Mouse (Mus musculus) urinary bladder, adult 2 months (tissue): ENCODE measurements around the gene Paf1. TPM values are rescaled to one million over a fixed set of nuclear protein-coding genes. Genes with fewer than 3 reads are reported as not detected.

ENCODE experiments used
- DNase-seq: peaks from one replicate; pipeline ENCODE4 v3.0.0; 2022; ENCODE audit warnings: low spot score
- polyA plus RNA-seq: library from polyadenylated mRNA; depleted of rRNA; stranded (reverse); fragments of >200 nt; gene quantifications from 2 replicates; pipeline ENCODE4 v1.2.3, GENCODE M21; 2012

Gene Paf1
- polyA plus RNA-seq, 1 experiment = 108 TPM

- DNase-seq = peak; percentile 50
Observed at GRCm38 (mm10) chr7:28370977-28371513, 21.7 kb upstream of the Paf1 start.

- DNase-seq = peak; percentile 52
Observed at GRCm38 (mm10) chr7:28371514-28371989, 21.2 kb upstream of the Paf1 start.

GRCm38 (mm10) chr7:28372251-28373108, 20.3 kb upstream of the Paf1 start, which contains the start of gene Plekhg2:
Plekhg2 (minus strand) TSS chr7:28372599.
- peak; percentile 99 for DNase-seq

GRCm38 (mm10) chr7:28373131-28373581, 19.6 kb upstream of the Paf1 start:
- DNase-seq = no peak

GRCm38 (mm10) chr7:28373891-28374495, 18.8 kb upstream of the Paf1 start:
- no peak for DNase-seq

- DNase-seq = no peak
Observed at GRCm38 (mm10) chr7:28374647-28375046, 18.1 kb upstream of the Paf1 start.

- DNase-seq = peak; percentile 86
Observed at GRCm38 (mm10) chr7:28375176-28375921, 17.4 kb upstream of the Paf1 start.

- DNase-seq = peak; percentile 76
Observed at GRCm38 (mm10) chr7:28376011-28376771, 16.6 kb upstream of the Paf1 start.

- DNase-seq = no peak
Observed at GRCm38 (mm10) chr7:28377190-28378065, 15.3 kb upstream of the Paf1 start.

GRCm38 (mm10) chr7:28378066-28378690, 14.6 kb upstream of the Paf1 start:
- DNase-seq = peak; percentile 79

- DNase-seq = peak; percentile 97
Observed at GRCm38 (mm10) chr7:28378769-28379651, 13.7 kb upstream of the Paf1 start.

- no peak for DNase-seq
Observed at GRCm38 (mm10) chr7:28380237-28381016, 12.3 kb upstream of the Paf1 start, which contains the start of gene Zfp36. Zfp36 (minus strand) TSS chr7:28380253.

GRCm38 (mm10) chr7:28381017-28381790, 11.5 kb upstream of the Paf1 start:
- DNase-seq = peak; percentile 75

- peak; percentile 76 for DNase-seq
Observed at GRCm38 (mm10) chr7:28381938-28382337, 10.8 kb upstream of the Paf1 start.

- DNase-seq = no peak
Observed at GRCm38 (mm10) chr7:28382347-28382951, 10.3 kb upstream of the Paf1 start.

GRCm38 (mm10) chr7:28382981-28383396, 9.8 kb upstream of the Paf1 start:
- no peak for DNase-seq
